Mouse (Mus musculus) subcutaneous adipose tissue, adult 2 months (tissue): ENCODE data around the gene Tmem8. TPM values are rescaled to one million over a fixed set of nuclear protein-coding genes. Genes with fewer than 3 reads are reported as not detected.

ENCODE experiments used
- polyA plus RNA-seq: library from polyadenylated mRNA; depleted of rRNA; stranded (reverse); fragments of >200 nt; gene quantifications from 2 replicates; pipeline ENCODE4 v1.2.3, GENCODE M21; 2012; ENCODE audit warnings: low replicate concordance; rRNA removed

Tmem8 gene
- polyA plus RNA-seq = 15.5 and 21.6 TPM in 2 replicates

GRCm38 (mm10) chr17:26113181-26113948 is at the start of gene Tmem8:
Gene Tmem8, plus strand, starts transcription at chr17:26113299.

GRCm38 (mm10) chr17:26068831-26069739 is 44.0 kb upstream of the Tmem8 start, which contains the start of gene Rab11fip3:
Gene Rab11fip3, minus strand, starts transcription at chr17:26069555.

GRCm38 (mm10) chr17:26089905-26090632 is 23.0 kb upstream of the Tmem8 start, which contains the start of gene Decr2:
Gene Decr2, minus strand, starts transcription at chr17:26090337.

GRCm38 (mm10) chr17:26095121-26095740 is 17.9 kb upstream of the Tmem8 start, which contains the start of gene Nme4:
Gene Nme4, minus strand, starts transcription at chr17:26095602.

GRCm38 (mm10) chr17:26123267-26123684 is 10.2 kb downstream of the Tmem8 start, which contains the start of gene Mrpl28:
Gene Mrpl28, plus strand, starts transcription at chr17:26123500.

GRCm38 (mm10) chr17:26138239-26138836 is 25.2 kb downstream of the Tmem8 start, which contains the start of gene Axin1:
Gene Axin1, plus strand, starts transcription at chr17:26138688.

Other genes with a start within 250 kb of the Tmem8 start
- 84.2 and 113 TPM in 2 replicates for gene Mcrip2, start 244.5 kb upstream of the Tmem8 start, polyA plus RNA-seq
- gene Mettl26, start 238.2 kb upstream of the Tmem8 start, polyA plus RNA-seq = 47.8 and 80.7 TPM in 2 replicates
- 0.54 and 1.1 TPM in 2 replicates for gene Wfikkn1, start 232.4 kb upstream of the Tmem8 start, polyA plus RNA-seq
- gene Rab40c, start 193.6 kb upstream of the Tmem8 start, polyA plus RNA-seq = 35.2 and 54.0 TPM in 2 replicates
- 166 and 173 TPM in 2 replicates for gene Pigq, start 168.4 kb upstream of the Tmem8 start, polyA plus RNA-seq
- gene Nhlrc4, start 168.3 kb upstream of the Tmem8 start, polyA plus RNA-seq = 1.0 TPM in 1 of 2 replicates, not detected in the other
- 0.12 TPM in 1 of 2 replicates, not detected in the other for gene A930017K11Rik, start 160.7 kb upstream of the Tmem8 start, polyA plus RNA-seq
- 22.9 and 54.5 TPM in 2 replicates for gene Capn15, start 127.5 kb upstream of the Tmem8 start, polyA plus RNA-seq
- gene Rab11fip3, start 43.7 kb upstream of the Tmem8 start, polyA plus RNA-seq = 32.8 and 33.6 TPM in 2 replicates
- gene Decr2, start 23.0 kb upstream of the Tmem8 start, polyA plus RNA-seq = 27.4 and 27.8 TPM in 2 replicates
- gene Nme4, start 17.7 kb upstream of the Tmem8 start, polyA plus RNA-seq = 24.8 and 57.1 TPM in 2 replicates
- gene Mrpl28, start 10.2 kb downstream of the Tmem8 start, polyA plus RNA-seq = 95.3 and 97.5 TPM in 2 replicates
- gene Axin1, start 25.4 kb downstream of the Tmem8 start, polyA plus RNA-seq = 12.9 and 23.6 TPM in 2 replicates
- 0.60 TPM in 1 of 2 replicates, not detected in the other for gene Pdia2, start 85.8 kb downstream of the Tmem8 start, polyA plus RNA-seq
- gene Rgs11, start 89.7 kb downstream of the Tmem8 start, polyA plus RNA-seq = 1.7 and 20.8 TPM in 2 replicates
- 0.72 and 7.1 TPM in 2 replicates for gene Arhgdig, start 94.5 kb downstream of the Tmem8 start, polyA plus RNA-seq
- gene Fam234a, start 130.9 kb downstream of the Tmem8 start, polyA plus RNA-seq = 101 and 132 TPM in 2 replicates
- gene Luc7l, start 139.6 kb downstream of the Tmem8 start, polyA plus RNA-seq = 18.2 and 36.7 TPM in 2 replicates